Mouse (Mus musculus) hindlimb bud, embryonic 11.5 days (tissue): ENCODE results near the gene Ovol1.

Source experiments
- DNase-seq: peaks from one replicate; pipeline ENCODE4 v3.0.0-alpha.2; 2012; ENCODE audit warnings: low read depth, low spot score; ENCODE audit errors: extremely low spot score

Gene Ovol1

GRCm38 (mm10) chr19:5560457-5561041, at the start of gene Ovol1:
TSS of gene Ovol1 (minus strand) at chr19:5560646.
- DNase-seq: no peak

GRCm38 (mm10) chr19:5609547-5610404, 49.3 kb upstream of the Ovol1 start, which contains the start of gene Kat5:
TSS of gene Kat5 (minus strand) at chr19:5610237.
- DNase-seq: peak; percentile 86

GRCm38 (mm10) chr19:5609171-5609546, 48.7 kb upstream of the Ovol1 start:
- DNase-seq: no peak

GRCm38 (mm10) chr19:5608707-5609106, 48.3 kb upstream of the Ovol1 start:
- no peak for DNase-seq

GRCm38 (mm10) chr19:5607705-5608410, 47.4 kb upstream of the Ovol1 start:
- no peak for DNase-seq

GRCm38 (mm10) chr19:5606196-5606595, 45.8 kb upstream of the Ovol1 start:
- DNase-seq: no peak

- no peak for DNase-seq
Measured at GRCm38 (mm10) chr19:5605126-5605525, 44.7 kb upstream of the Ovol1 start.

- DNase-seq: no peak
Measured at GRCm38 (mm10) chr19:5603664-5604063, 43.2 kb upstream of the Ovol1 start.

- DNase-seq: peak; percentile 52
Measured at GRCm38 (mm10) chr19:5601752-5602541, 41.5 kb upstream of the Ovol1 start, which contains the start of gene Rnaseh2c. TSS of gene Rnaseh2c (plus strand) at chr19:5601873.

- no peak for DNase-seq
Measured at GRCm38 (mm10) chr19:5599224-5599623, 38.8 kb upstream of the Ovol1 start.

GRCm38 (mm10) chr19:5591888-5592287, 31.4 kb upstream of the Ovol1 start:
- no peak for DNase-seq

- no peak for DNase-seq
Measured at GRCm38 (mm10) chr19:5589159-5589558, 28.7 kb upstream of the Ovol1 start.

GRCm38 (mm10) chr19:5581995-5582394, 21.5 kb upstream of the Ovol1 start:
- no peak for DNase-seq

GRCm38 (mm10) chr19:5580776-5581175, 20.3 kb upstream of the Ovol1 start:
- no peak for DNase-seq

GRCm38 (mm10) chr19:5579971-5580370, 19.5 kb upstream of the Ovol1 start:
- DNase-seq: no peak

GRCm38 (mm10) chr19:5575336-5575735, 14.9 kb upstream of the Ovol1 start:
- no peak for DNase-seq

GRCm38 (mm10) chr19:5572331-5573125, 12.1 kb upstream of the Ovol1 start:
- DNase-seq: no peak

- DNase-seq: no peak
Measured at GRCm38 (mm10) chr19:5571831-5572230, 11.4 kb upstream of the Ovol1 start.

- DNase-seq: no peak
Measured at GRCm38 (mm10) chr19:5570353-5571246, 10.2 kb upstream of the Ovol1 start.
